Mouse (Mus musculus): ENCODE measurements around the gene Cited2. TPM values are rescaled to one million over a fixed set of nuclear protein-coding genes. Genes with fewer than 3 reads are reported as not detected.

Cited2 gene
- polyA plus RNA-seq, 1 experiment, result 113 TPM

DNA sequence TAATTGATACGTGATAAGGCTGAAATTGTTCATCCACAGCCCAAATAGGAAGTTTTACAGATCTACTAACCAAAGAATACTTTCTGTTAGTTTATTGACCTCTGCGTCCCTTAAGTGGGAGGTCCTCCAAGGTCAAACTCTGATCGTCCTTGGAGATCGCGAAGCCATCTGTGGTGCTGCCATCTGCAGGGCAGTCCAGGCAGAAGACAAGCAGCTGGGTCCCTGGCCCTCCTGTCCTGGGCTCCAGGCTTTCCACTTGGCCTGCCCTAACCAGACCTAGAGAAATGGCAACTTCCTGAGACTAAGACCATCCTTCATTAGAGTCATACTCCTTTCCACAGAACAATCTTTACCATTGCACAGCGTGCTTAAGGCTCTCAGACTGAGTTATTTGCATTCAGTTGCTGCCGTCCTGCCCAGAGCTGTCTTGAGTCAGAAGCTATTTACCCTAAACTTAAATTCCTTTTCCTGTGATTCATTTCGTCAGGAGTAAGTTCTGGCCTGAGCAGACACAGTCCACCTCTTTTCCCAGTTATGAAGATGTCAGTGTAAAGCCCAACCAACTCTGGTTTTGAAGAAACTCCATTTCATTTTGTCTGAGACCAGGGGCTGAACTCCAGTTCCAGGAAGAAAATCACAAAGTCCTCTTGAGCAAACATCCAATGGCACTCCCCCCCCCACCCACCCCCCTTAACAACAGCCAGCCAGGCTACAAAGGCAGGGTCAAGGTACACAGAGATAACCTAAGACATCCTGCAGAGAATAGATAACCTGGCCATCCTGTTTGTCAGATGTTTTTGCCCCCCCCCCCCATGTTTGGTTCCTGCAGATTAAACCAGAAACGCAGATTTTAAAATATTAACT lies 38.0 kb downstream of the Cited2 start:
- no peak for DNase-seq (ENCODE audit: low read depth)
- TF ChIP-seq POLR2A (IDR thresholded peaks at IDR 0.05; ENCODE audit: borderline replicate concordance, extremely low read depth, insufficient read depth, insufficient read length, poor library complexity, severe bottlenecking) (no peak), CTCF (IDR thresholded peaks at IDR 0.05; ENCODE audit: borderline replicate concordance, extremely low read depth, insufficient read depth, insufficient read length) (peak; percentile 10; the same call in 1 of the 2 replicates)

- TF ChIP-seq CTCF (IDR thresholded peaks at IDR 0.05; ENCODE audit: borderline replicate concordance, extremely low read depth, insufficient read depth, insufficient read length) (no peak), POLR2A (IDR thresholded peaks at IDR 0.05; ENCODE audit: borderline replicate concordance, extremely low read depth, insufficient read depth, insufficient read length, poor library complexity, severe bottlenecking) (no peak)
- no peak for DNase-seq (ENCODE audit: low read depth)
Observed at GRCm38 (mm10) chr10:17761652-17762051, 38.6 kb downstream of the Cited2 start.

GRCm38 (mm10) chr10:17762946-17763345 lies 39.9 kb downstream of the Cited2 start:
- no peak for DNase-seq (ENCODE audit: low read depth)
- TF ChIP-seq POLR2A (IDR thresholded peaks at IDR 0.05; ENCODE audit: borderline replicate concordance, extremely low read depth, insufficient read depth, insufficient read length, poor library complexity, severe bottlenecking) (no peak), CTCF (IDR thresholded peaks at IDR 0.05; ENCODE audit: borderline replicate concordance, extremely low read depth, insufficient read depth, insufficient read length) (no peak)

GRCm38 (mm10) chr10:17769856-17770255 lies 46.8 kb downstream of the Cited2 start:
- no peak for TF ChIP-seq CTCF (IDR thresholded peaks at IDR 0.05; ENCODE audit: borderline replicate concordance, extremely low read depth, insufficient read depth, insufficient read length)
- TF ChIP-seq POLR2A (IDR thresholded peaks at IDR 0.05; ENCODE audit: borderline replicate concordance, extremely low read depth, insufficient read depth, insufficient read length, poor library complexity, severe bottlenecking), result no peak
- peak; percentile 14 for DNase-seq (ENCODE audit: low read depth)

DNA sequence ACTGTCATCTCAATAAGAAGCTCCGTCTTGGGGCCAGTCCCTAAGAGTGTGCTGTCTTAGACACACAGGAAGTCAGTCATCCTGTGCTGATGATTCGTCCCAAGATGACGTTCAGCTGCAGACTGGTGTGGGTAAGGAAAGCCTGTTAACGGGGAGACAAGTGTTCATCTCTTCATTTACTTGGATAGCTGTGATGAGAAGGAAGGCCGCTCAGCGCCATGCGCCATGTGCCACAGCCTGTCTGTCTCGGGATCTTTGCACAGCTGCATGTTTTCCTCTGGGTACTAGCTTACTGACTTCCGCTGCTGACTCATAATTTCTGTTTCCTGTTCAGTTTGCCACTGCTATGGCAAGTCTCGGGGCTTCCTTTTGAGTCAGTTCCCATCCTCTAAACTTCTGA lies 49.3 kb downstream of the Cited2 start:
- no peak for DNase-seq (ENCODE audit: low read depth)
- no peak for TF ChIP-seq CTCF (IDR thresholded peaks at IDR 0.05; ENCODE audit: borderline replicate concordance, extremely low read depth, insufficient read depth, insufficient read length)
- no peak for TF ChIP-seq POLR2A (IDR thresholded peaks at IDR 0.05; ENCODE audit: borderline replicate concordance, extremely low read depth, insufficient read depth, insufficient read length, poor library complexity, severe bottlenecking)

DNA sequence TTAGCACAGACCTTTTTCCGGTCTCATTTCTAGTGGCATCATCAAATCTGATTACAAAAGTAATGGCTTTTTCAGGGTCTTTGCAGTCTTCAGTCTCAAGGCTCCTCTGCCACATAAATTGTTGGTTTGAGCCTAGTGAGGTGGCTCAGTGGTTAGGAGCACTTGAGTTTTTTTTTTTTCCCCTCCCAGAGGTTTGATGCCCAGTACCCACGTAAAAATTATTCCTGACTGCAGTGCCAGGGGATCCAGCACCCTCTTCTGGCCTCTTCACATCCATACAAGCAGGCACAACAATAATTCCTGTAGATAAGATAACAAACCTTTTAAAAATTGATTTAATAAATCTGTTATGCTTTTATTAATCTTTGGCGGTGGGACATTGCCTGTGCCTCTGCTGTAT lies 51.3 kb downstream of the Cited2 start:
- TF ChIP-seq CTCF (IDR thresholded peaks at IDR 0.05; ENCODE audit: borderline replicate concordance, extremely low read depth, insufficient read depth, insufficient read length), result no peak
- no peak for TF ChIP-seq POLR2A (IDR thresholded peaks at IDR 0.05; ENCODE audit: borderline replicate concordance, extremely low read depth, insufficient read depth, insufficient read length, poor library complexity, severe bottlenecking)
- DNase-seq (ENCODE audit: low read depth), result no peak

GRCm38 (mm10) chr10:17775079-17775478 lies 52.1 kb downstream of the Cited2 start:
- DNase-seq (ENCODE audit: low read depth), result no peak

More at GRCm38 (mm10) chr10:17775079-17775478, 52.1 kb downstream of the Cited2 start:
- TF ChIP-seq POLR2A (IDR thresholded peaks at IDR 0.05; ENCODE audit: borderline replicate concordance, extremely low read depth, insufficient read depth, insufficient read length, poor library complexity, severe bottlenecking), result no peak
- TF ChIP-seq CTCF (IDR thresholded peaks at IDR 0.05; ENCODE audit: borderline replicate concordance, extremely low read depth, insufficient read depth, insufficient read length), result no peak

Other genes starting within 250 kb of the Cited2 start
- gene Txlnb, start 73.0 kb downstream of the Cited2 start, polyA plus RNA-seq (2012; rRNA removed), result 0.81 and 1.4 TPM in 2 replicates
- gene Heca, start 224.8 kb downstream of the Cited2 start, polyA plus RNA-seq (2012; rRNA removed), result 20.2 and 21.8 TPM in 2 replicates

All from brain, embryonic 14.5 days (tissue).